Mouse (Mus musculus) embryo, embryonic 11.5 days (tissue): Measurements from ENCODE around the gene Reln.

Experiments used
- DNase-seq: peaks from one replicate; pipeline ENCODE4 v3.0.0-alpha.2; 2012; ENCODE audit warnings: low read depth, low spot score

Gene Reln

GRCm38 (mm10) chr5:22344556-22344975 lies at the start of gene Reln:
Gene Reln (minus strand): TSS chr5:22344702.
- DNase-seq: peak; percentile 39

- DNase-seq: no peak
Observed at GRCm38 (mm10) chr5:22388502-22388901, 44.0 kb upstream of the Reln start.

GRCm38 (mm10) chr5:22360510-22360909 lies 16.0 kb upstream of the Reln start:
- no peak for DNase-seq

GRCm38 (mm10) chr5:22348412-22348811 lies 3.9 kb upstream of the Reln start:
- peak; percentile 30 for DNase-seq

GRCm38 (mm10) chr5:22347732-22348131 lies 3.2 kb upstream of the Reln start:
- no peak for DNase-seq

- no peak for DNase-seq
Observed at GRCm38 (mm10) chr5:22345894-22346635, 1.6 kb upstream of the Reln start.

GRCm38 (mm10) chr5:22344976-22345651 lies 612 bp upstream of the Reln start:
- DNase-seq: peak; percentile 30

- peak; percentile 24 for DNase-seq
Observed at GRCm38 (mm10) chr5:22343843-22344555, 503 bp downstream of the Reln start.

GRCm38 (mm10) chr5:22343536-22343842 lies 1.0 kb downstream of the Reln start:
- peak; percentile 7 for DNase-seq

GRCm38 (mm10) chr5:22342461-22342860 lies 2.0 kb downstream of the Reln start:
- DNase-seq: no peak

- DNase-seq: no peak
Observed at GRCm38 (mm10) chr5:22340991-22341390, 3.5 kb downstream of the Reln start.

- DNase-seq: no peak
Observed at GRCm38 (mm10) chr5:22335408-22335807, 9.1 kb downstream of the Reln start.

- DNase-seq: no peak
Observed at GRCm38 (mm10) chr5:22330802-22331201, 13.7 kb downstream of the Reln start.

GRCm38 (mm10) chr5:22328431-22329359 lies 15.8 kb downstream of the Reln start:
- DNase-seq: no peak

GRCm38 (mm10) chr5:22327170-22327569 lies 17.3 kb downstream of the Reln start:
- DNase-seq: no peak

GRCm38 (mm10) chr5:22323801-22324200 lies 20.7 kb downstream of the Reln start:
- DNase-seq: no peak

GRCm38 (mm10) chr5:22317807-22318206 lies 26.7 kb downstream of the Reln start:
- no peak for DNase-seq

- no peak for DNase-seq
Observed at GRCm38 (mm10) chr5:22316471-22316870, 28.0 kb downstream of the Reln start.

- DNase-seq: no peak
Observed at GRCm38 (mm10) chr5:22315990-22316389, 28.5 kb downstream of the Reln start.

- no peak for DNase-seq
Observed at GRCm38 (mm10) chr5:22312995-22313394, 31.5 kb downstream of the Reln start.

GRCm38 (mm10) chr5:22311046-22311445 lies 33.5 kb downstream of the Reln start:
- DNase-seq: no peak

GRCm38 (mm10) chr5:22309001-22309400 lies 35.5 kb downstream of the Reln start:
- DNase-seq: no peak
